Mouse (Mus musculus) CH12.LX (cell line): ENCODE results near the gene Acaca.

ENCODE experiments used
- CTCF ChIP-seq, 2 experiments: IDR thresholded peaks in 1 of 2; conservative IDR thresholded peaks in 1 of 2; 2 replicates each; pipeline ENCODE4 v1.5.1; 2011 to 2012; ENCODE audit warnings: low read depth in 2 of 2, low read length in 2 of 2, improper control_type of control experiment in 1 of 2, inconsistent platforms in 1 of 2, mild to moderate bottlenecking in 1 of 2, moderate library complexity in 1 of 2
- EP300 ChIP-seq: IDR thresholded peaks from 2 replicates; pipeline ENCODE4 v1.6.1; 2011; ENCODE audit warnings: low read length, improper control_type of control experiment
- HCFC1 ChIP-seq: IDR thresholded peaks from 2 replicates; pipeline ENCODE4 v1.6.1; 2012; ENCODE audit warnings: low read depth, mild to moderate bottlenecking, inconsistent platforms, low read length, improper control_type of control experiment
- MAFK ChIP-seq: IDR thresholded peaks from 2 replicates; pipeline ENCODE4 v1.6.1; 2011; ENCODE audit warnings: low read length, improper control_type of control experiment; ENCODE audit not compliant: insufficient replicate concordance
- RCOR1 ChIP-seq: conservative IDR thresholded peaks from 2 replicates; pipeline ENCODE4 v1.6.1; 2012; ENCODE audit warnings: low read depth, mild to moderate bottlenecking, inconsistent platforms, low read length, improper control_type of control experiment
- TCF12 ChIP-seq: IDR thresholded peaks from 2 replicates; pipeline ENCODE4 v1.6.1; 2014; ENCODE audit warnings: low read depth, mild to moderate bottlenecking, inconsistent platforms, low read length, improper control_type of control experiment
- ZKSCAN1 ChIP-seq: IDR thresholded peaks from 2 replicates; pipeline ENCODE4 v1.6.1; 2012; ENCODE audit warnings: low read depth, inconsistent platforms, low read length, improper control_type of control experiment, borderline replicate concordance

GRCm38 (mm10) chr11:84306158-84306742, 176.8 kb downstream of the Acaca start:
- TF ChIP-seq RCOR1 (no peak), CTCF (conservative IDR thresholded peaks at IDR 0.05 in 1 of 2, IDR thresholded peaks at IDR 0.05 in 1 of 2; ENCODE audit: low read depth in 2 of 2, low read length in 2 of 2) (no peak), EP300 (no peak), TCF12 (no peak), ZKSCAN1 (no peak), MAFK (no peak), HCFC1 (no peak)
